Mouse (Mus musculus) stomach, postnatal 0 days (tissue): ENCODE data around the gene Prr19. TPM values are rescaled to one million over a fixed set of nuclear protein-coding genes. Genes with fewer than 3 reads are reported as not detected.

Experiments used
- ATAC-seq: fragments of 200-750 bp; cut with Nextera tagmentation; 2 replicates; pipeline ENCODE4 v1.8.0; 2017; ENCODE audit not compliant: low FRiP score, low TSS enrichment
- DNase-seq: peaks from one replicate; pipeline ENCODE4 v3.0.0-alpha.2; 2016; ENCODE audit warnings: low spot score
- H3K27ac ChIP-seq: fragments of 300-500 bp; sonication (generic); replicated peaks from 2 replicates; pipeline ENCODE4 v1.5.1; 2014; ENCODE audit warnings: mild to moderate bottlenecking, control low read depth
- H3K27me3 ChIP-seq: fragments of 300-500 bp; sonication (generic); 2 replicates; pipeline ENCODE4 v1.6.1; 2014; ENCODE audit warnings: low read length; ENCODE audit not compliant: control insufficient read depth, insufficient read depth
- H3K36me3 ChIP-seq: fragments of 300-500 bp; sonication (generic); 2 replicates; pipeline ENCODE4 v1.6.1; 2014; ENCODE audit warnings: low read length, mixed read lengths; ENCODE audit not compliant: control insufficient read depth, insufficient read depth
- H3K4me1 ChIP-seq: fragments of 300-500 bp; sonication (generic); replicated peaks from 2 replicates; pipeline ENCODE4 v1.6.1; 2014; ENCODE audit warnings: antibody characterized with exemption; ENCODE audit not compliant: control insufficient read depth, insufficient read depth
- H3K4me2 ChIP-seq: fragments of 300-500 bp; sonication (generic); replicated peaks from 2 replicates; pipeline ENCODE4 v1.6.1; 2014; ENCODE audit warnings: low read depth, mild to moderate bottlenecking, control low read depth, moderate library complexity
- H3K4me3 ChIP-seq: fragments of 300-500 bp; sonication (generic); 2 replicates; pipeline ENCODE4 v1.5.1; 2014; ENCODE audit warnings: low read depth, low read length, control low read depth
- H3K9ac ChIP-seq: fragments of 300-500 bp; sonication (generic); 2 replicates; pipeline ENCODE4 v1.6.1; 2014; ENCODE audit warnings: mild to moderate bottlenecking, low read length, control low read depth, mixed read lengths
- H3K9me3 ChIP-seq: fragments of 300-500 bp; sonication (generic); 2 replicates; pipeline ENCODE4 v1.6.1; 2016; ENCODE audit warnings: low read length; ENCODE audit not compliant: control insufficient read depth
- CTCF ChIP-seq: IDR thresholded peaks from 2 replicates; pipeline ENCODE4 v1.5.1; 2016; ENCODE audit warnings: antibody characterized with exemption, low read depth, mild to moderate bottlenecking, moderate library complexity
- EP300 ChIP-seq: optimal IDR thresholded peaks from 2 replicates; pipeline ENCODE3; 2016; ENCODE audit warnings: antibody characterized with exemption
- WGBS: fragments of 180-500 bp; shearing (Covaris S2); extraction: QIAGEN DNeasy Blood & Tissue Kit; methylation state at CpG from one replicate; pipeline ENCODE4 v1.1.7; 2014; 5-methylcytosine and 5-hydroxymethylcytosine counted together
- polyA plus RNA-seq: library from polyadenylated mRNA; unstranded; fragments of >200 nt; fragmentation: Nextera tagmentation; extraction: Ambion mirVana; gene quantifications from 2 replicates; pipeline ENCODE4 v1.2.1, GENCODE M21; 2015

The Prr19 gene
- polyA plus RNA-seq, 1 experiment from 2014 or later, result 0.07 TPM

DNA sequence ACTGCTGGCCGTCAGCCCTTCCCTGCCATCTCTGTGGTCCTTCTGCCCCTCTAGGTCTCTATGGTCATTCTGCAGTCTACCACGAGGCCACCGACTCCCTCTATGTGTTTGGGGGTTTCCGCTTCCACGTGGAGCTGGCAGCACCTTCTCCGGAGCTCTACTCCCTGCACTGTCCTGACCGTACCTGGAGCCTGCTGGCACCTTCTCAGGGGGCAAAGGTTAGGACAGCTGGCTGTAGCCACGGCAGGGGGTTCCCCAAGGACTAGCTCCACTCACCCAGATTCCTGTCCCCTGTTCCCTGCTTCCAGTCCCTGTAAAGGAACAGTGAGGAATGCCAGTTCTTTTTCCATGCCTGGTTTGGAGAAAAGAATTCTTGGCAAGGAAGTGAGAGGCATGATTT is 47.6 kb downstream of the Prr19 start:
- no peak overlapping the region for H3K4me3 ChIP-seq
- no peaks in the 10 kb centered on the region for H3K9me3 ChIP-seq
- DNase-seq (no peak), ATAC-seq (0 out of 2 replicates have a peak, but pooled peaks have one; percentile 21)
- no peaks in the 10 kb centered on the region for H3K27me3 ChIP-seq
- no peak overlapping the region for H3K27ac ChIP-seq
- no peaks in the 10 kb centered on the region for H3K4me1 ChIP-seq
- 84% methylated on average over 8 of the region's 8 CpGs for WGBS
- no peak overlapping the region for H3K9ac ChIP-seq
- TF ChIP-seq EP300, result no peak
- no peak for TF ChIP-seq CTCF
- H3K36me3 ChIP-seq, result peaks cover 8% of the 10 kb centered on the region; the same call in 1 of the 2 replicates
- H3K4me2 ChIP-seq, result no peak overlapping the region

Other genes with a start within 250 kb of the Prr19 start
- 1.7 and 2.2 TPM in 2 replicates for gene Grik5, start 229.1 kb upstream of the Prr19 start, polyA plus RNA-seq
- gene Zfp574, start 228.8 kb upstream of the Prr19 start, polyA plus RNA-seq, result 12.1 and 12.9 TPM in 2 replicates
- gene Pou2f2, start 121.7 kb upstream of the Prr19 start, polyA plus RNA-seq, result 0.52 and 0.67 TPM in 2 replicates
- gene Dedd2, start 80.8 kb upstream of the Prr19 start, polyA plus RNA-seq, result 20.0 and 20.2 TPM in 2 replicates
- 1.1 and 1.2 TPM in 2 replicates for gene Zfp526, start 80.0 kb upstream of the Prr19 start, polyA plus RNA-seq
- gene Gsk3a, start 63.6 kb upstream of the Prr19 start, polyA plus RNA-seq, result 5.1 and 5.3 TPM in 2 replicates
- gene Erf, start 50.6 kb upstream of the Prr19 start, polyA plus RNA-seq, result 8.1 and 8.8 TPM in 2 replicates
- gene Cic, start 33.7 kb upstream of the Prr19 start, polyA plus RNA-seq, result 15.0 and 15.9 TPM in 2 replicates
- gene Pafah1b3, start 3.4 kb upstream of the Prr19 start, polyA plus RNA-seq, result 125 and 126 TPM in 2 replicates
- 0.67 and 1.1 TPM in 2 replicates for gene Tmem145, start 4.7 kb downstream of the Prr19 start, polyA plus RNA-seq
- gene Megf8, start 15.8 kb downstream of the Prr19 start, polyA plus RNA-seq, result 3.3 and 3.6 TPM in 2 replicates
- 4,615 and 4,883 TPM in 2 replicates for gene Cnfn, start 68.3 kb downstream of the Prr19 start, polyA plus RNA-seq
- 10.3 and 12.5 TPM in 2 replicates for gene Lipe, start 97.3 kb downstream of the Prr19 start, polyA plus RNA-seq
- 6.8 and 8.8 TPM in 2 replicates for gene Cxcl17, start 111.5 kb downstream of the Prr19 start, polyA plus RNA-seq
- gene Ceacam1, start 176.2 kb downstream of the Prr19 start, polyA plus RNA-seq, result 16.7 and 25.7 TPM in 2 replicates
- 0.07 TPM in 1 of 2 replicates, not detected in the other for gene Ceacam2, start 238.4 kb downstream of the Prr19 start, polyA plus RNA-seq